Mouse (Mus musculus): ENCODE results near the gene Fos.
"Not testable (repeated sequence)": the region's sequence is repeated elsewhere in the genome, so short reads cannot be mapped to it uniquely, and the experiment has no call there.

Gene Fos

GRCm38 (mm10) chr12:85523421-85524192, 49.9 kb downstream of the Fos start:
- DNase-seq (ENCODE audit: low spot score in 2 of 2), result no peak

GRCm38 (mm10) chr12:85524193-85524858, 50.6 kb downstream of the Fos start:
- no peak for DNase-seq (ENCODE audit: low spot score in 2 of 2)

GRCm38 (mm10) chr12:85524859-85525495, 51.3 kb downstream of the Fos start:
- DNase-seq (ENCODE audit: low spot score in 2 of 2), result not testable (repeated sequence)

Data from spleen, postnatal 4 days (tissue).